Mouse (Mus musculus): ENCODE measurements around the gene Dner. TPM values are rescaled to one million over a fixed set of nuclear protein-coding genes. Genes with fewer than 3 reads are reported as not detected.
"Not testable (repeated sequence)": the region's sequence is repeated elsewhere in the genome, so short reads cannot be mapped to it uniquely, and the experiment has no call there.

Gene Dner
- total and polyA plus RNA-seq, 2 experiments, result not detected

- H3K9ac ChIP-seq (ENCODE audit: low read depth, low read length), result no peak overlapping the region
Observed at GRCm38 (mm10) chr1:84350262-84350661, 345.8 kb downstream of the Dner start.

GRCm38 (mm10) chr1:84347796-84348476 lies 348.1 kb downstream of the Dner start:
- peak; percentile 48 for DNase-seq (ENCODE audit: extremely low read depth, low read depth, low spot score)
- Histone ChIP-seq H3K79me2 (ENCODE audit: control insufficient read depth, insufficient read depth, low read length) (no peaks in the 10 kb centered on the region), H3K36me3 (ENCODE audit: control insufficient read depth, insufficient read depth, low read length) (no peaks in the 10 kb centered on the region), H3K27ac (replicated peaks; ENCODE audit: insufficient read depth, low read depth, low read length) (no peak overlapping the region), H3K4me1 (ENCODE audit: control insufficient read depth, insufficient read depth, low read length) (no peaks in the 10 kb centered on the region), H3K4me3 (ENCODE audit: insufficient read depth, low read depth, low read length) (no peak overlapping the region), H3K9ac (ENCODE audit: low read depth, low read length) (no peak overlapping the region), H3K27me3 (ENCODE audit: control insufficient read depth, insufficient read depth, low read length) (no peaks in the 10 kb centered on the region)
- TF ChIP-seq POLR2A (IDR thresholded peaks at IDR 0.05; ENCODE audit: extremely low read depth, insufficient read depth, low read length), result no peak
- no peak for TF ChIP-seq CTCF (IDR thresholded peaks at IDR 0.05; ENCODE audit: low read depth, low read length)
- 18% methylated on average over 3 of the region's 3 CpGs for WGBS

More at GRCm38 (mm10) chr1:84350262-84350661, 345.8 kb downstream of the Dner start:
- Histone ChIP-seq H3K4me1 (ENCODE audit: control insufficient read depth, insufficient read depth, low read length) (no peaks in the 10 kb centered on the region), H3K4me3 (ENCODE audit: insufficient read depth, low read depth, low read length) (no peak overlapping the region), H3K36me3 (ENCODE audit: control insufficient read depth, insufficient read depth, low read length) (no peaks in the 10 kb centered on the region), H3K27ac (replicated peaks; ENCODE audit: insufficient read depth, low read depth, low read length) (no peak overlapping the region), H3K79me2 (ENCODE audit: control insufficient read depth, insufficient read depth, low read length) (no peaks in the 10 kb centered on the region), H3K27me3 (ENCODE audit: control insufficient read depth, insufficient read depth, low read length) (no peaks in the 10 kb centered on the region)
- 91% methylated on average over 2 of the region's 2 CpGs for WGBS
- peak; percentile 50 for DNase-seq (ENCODE audit: extremely low read depth, low read depth, low spot score)
- TF ChIP-seq POLR2A (IDR thresholded peaks at IDR 0.05; ENCODE audit: extremely low read depth, insufficient read depth, low read length), result no peak
- TF ChIP-seq CTCF (IDR thresholded peaks at IDR 0.05; ENCODE audit: low read depth, low read length), result no peak

- not testable (repeated sequence) for DNase-seq (ENCODE audit: extremely low read depth, low read depth, low spot score); H3K4me3 ChIP-seq (ENCODE audit: insufficient read depth, low read depth, low read length); H3K79me2 ChIP-seq (ENCODE audit: control insufficient read depth, insufficient read depth, low read length); H3K9ac ChIP-seq (ENCODE audit: low read depth, low read length); H3K4me1 ChIP-seq (ENCODE audit: control insufficient read depth, insufficient read depth, low read length); H3K27ac ChIP-seq (replicated peaks; ENCODE audit: insufficient read depth, low read depth, low read length); H3K36me3 ChIP-seq (ENCODE audit: control insufficient read depth, insufficient read depth, low read length); H3K27me3 ChIP-seq (ENCODE audit: control insufficient read depth, insufficient read depth, low read length)
- 84% methylated on average over 3 of the region's 3 CpGs for WGBS
Observed at GRCm38 (mm10) chr1:84332797-84333196, 363.2 kb downstream of the Dner start.

GRCm38 (mm10) chr1:84331861-84332260 lies 364.2 kb downstream of the Dner start:
- not testable (repeated sequence) for H3K4me3 ChIP-seq (ENCODE audit: insufficient read depth, low read depth, low read length); DNase-seq (ENCODE audit: extremely low read depth, low read depth, low spot score); H3K27me3 ChIP-seq (ENCODE audit: control insufficient read depth, insufficient read depth, low read length); H3K4me1 ChIP-seq (ENCODE audit: control insufficient read depth, insufficient read depth, low read length); H3K27ac ChIP-seq (replicated peaks; ENCODE audit: insufficient read depth, low read depth, low read length); H3K9ac ChIP-seq (ENCODE audit: low read depth, low read length); H3K79me2 ChIP-seq (ENCODE audit: control insufficient read depth, insufficient read depth, low read length); H3K36me3 ChIP-seq (ENCODE audit: control insufficient read depth, insufficient read depth, low read length)
- WGBS, result 88% methylated on average over 12 of the region's 12 CpGs

GRCm38 (mm10) chr1:84325309-84325708 lies 370.7 kb downstream of the Dner start:
- Histone ChIP-seq H3K27ac (replicated peaks; ENCODE audit: insufficient read depth, low read depth, low read length) (no peak overlapping the region), H3K4me1 (ENCODE audit: control insufficient read depth, insufficient read depth, low read length) (no peaks in the 10 kb centered on the region), H3K4me3 (ENCODE audit: insufficient read depth, low read depth, low read length) (no peak overlapping the region), H3K79me2 (ENCODE audit: control insufficient read depth, insufficient read depth, low read length) (no peaks in the 10 kb centered on the region), H3K9ac (ENCODE audit: low read depth, low read length) (no peak overlapping the region), H3K27me3 (ENCODE audit: control insufficient read depth, insufficient read depth, low read length) (no peaks in the 10 kb centered on the region), H3K36me3 (ENCODE audit: control insufficient read depth, insufficient read depth, low read length) (no peaks in the 10 kb centered on the region)
- 77% methylated on average over 3 of the region's 3 CpGs for WGBS
- TF ChIP-seq POLR2A (IDR thresholded peaks at IDR 0.05; ENCODE audit: extremely low read depth, insufficient read depth, low read length), result no peak
- TF ChIP-seq CTCF (IDR thresholded peaks at IDR 0.05; ENCODE audit: low read depth, low read length), result no peak
- DNase-seq (ENCODE audit: extremely low read depth, low read depth, low spot score), result no peak

- H3K27ac ChIP-seq (replicated peaks; ENCODE audit: insufficient read depth, low read depth, low read length), result no peak overlapping the region
- no peaks in the 10 kb centered on the region for H3K79me2 ChIP-seq (ENCODE audit: control insufficient read depth, insufficient read depth, low read length)
- no peak overlapping the region for H3K4me3 ChIP-seq (ENCODE audit: insufficient read depth, low read depth, low read length)
- no peak for TF ChIP-seq CTCF (IDR thresholded peaks at IDR 0.05; ENCODE audit: low read depth, low read length)
- no peak for TF ChIP-seq POLR2A (IDR thresholded peaks at IDR 0.05; ENCODE audit: extremely low read depth, insufficient read depth, low read length)
- 73% methylated on average over 4 of the region's 4 CpGs for WGBS
- no peak overlapping the region for H3K9ac ChIP-seq (ENCODE audit: low read depth, low read length)
- DNase-seq (ENCODE audit: extremely low read depth, low read depth, low spot score), result no peak
- H3K36me3 ChIP-seq (ENCODE audit: control insufficient read depth, insufficient read depth, low read length), result no peaks in the 10 kb centered on the region
- H3K4me1 ChIP-seq (ENCODE audit: control insufficient read depth, insufficient read depth, low read length), result peaks cover 7% of the 10 kb centered on the region; the same call in 1 of the 2 replicates
- no peaks in the 10 kb centered on the region for H3K27me3 ChIP-seq (ENCODE audit: control insufficient read depth, insufficient read depth, low read length)
Observed at GRCm38 (mm10) chr1:84321327-84321726, 374.7 kb downstream of the Dner start.

Other genes starting within 250 kb of the Dner start
- gene Fbxo36, start 143.6 kb upstream of the Dner start, total RNA-seq (2014; rRNA removed), result 3.2 and 5.6 TPM in 2 replicates
- 6.6 and 6.8 TPM in 2 replicates for gene Fbxo36, start 143.6 kb upstream of the Dner start, polyA plus RNA-seq (2012; rRNA removed)
- gene Trip12, start 144.3 kb upstream of the Dner start, total RNA-seq (2014; rRNA removed), result 81.6 and 86.0 TPM in 2 replicates
- gene Trip12, start 144.3 kb upstream of the Dner start, polyA plus RNA-seq (2012; rRNA removed), result 14.1 and 15.6 TPM in 2 replicates
- gene Slc16a14, start 238.9 kb upstream of the Dner start, total RNA-seq (2014; rRNA removed), result not detected in 2 replicates
- not detected in 2 replicates for gene Slc16a14, start 238.9 kb upstream of the Dner start, polyA plus RNA-seq (2012; rRNA removed)

Data from liver, adult 2 months (tissue).